Mouse (Mus musculus) T-helper 2 cell (primary cell): ENCODE measurements around the gene Slc39a1.
"Not testable (repeated sequence)": the region's sequence is repeated elsewhere in the genome, so short reads cannot be mapped to it uniquely, and the experiment has no call there.

ENCODE experiments used
- in situ Hi-C: fragments of 300-600 bp; cut with MboI, MseI; formaldehyde crosslinking; loops from one replicate; pipeline ENCODE4 v1.15.1; 2025; ENCODE audit warnings: high pct_unique_total_duplicates

Slc39a1 gene

GRCm38 (mm10) chr3:90241669-90242358 lies 6.2 kb upstream of the Slc39a1 start:
- in situ Hi-C loops: loop anchor here (10.0 to 25.0 kb wide), 2 partner anchors 1157 to 1605 kb away; no protein-coding TSS in a partner anchor

- in situ Hi-C loops: loop anchor here (10.0 to 25.0 kb wide), 2 partner anchors 1158 to 1606 kb away; no protein-coding TSS in a partner anchor
Measured at GRCm38 (mm10) chr3:90242984-90243775, 4.8 kb upstream of the Slc39a1 start, which contains the start of gene Creb3l4. TSS of gene Creb3l4 (minus strand) at chr3:90243512.

GRCm38 (mm10) chr3:90245406-90245805 lies 2.6 kb upstream of the Slc39a1 start:
- in situ Hi-C loops: loop anchor here (10.0 to 25.0 kb wide), 2 partner anchors 1161 to 1608 kb away; no protein-coding TSS in a partner anchor

DNA sequence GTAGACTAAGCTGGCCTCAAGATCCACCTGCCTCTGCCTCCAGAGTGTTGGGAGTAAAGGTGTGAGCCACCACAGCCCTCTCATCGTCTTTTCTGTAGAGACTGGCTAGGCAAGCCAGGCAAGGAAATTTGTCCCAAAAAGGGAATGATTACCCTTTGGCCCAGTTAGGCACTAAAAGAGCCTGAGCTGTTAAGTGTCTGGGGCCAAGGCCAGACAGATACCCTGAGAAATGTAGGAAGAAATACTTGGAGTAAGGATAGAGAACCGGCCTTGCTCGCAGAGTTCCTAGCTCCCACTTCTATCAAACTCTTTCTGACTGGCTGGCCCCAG lies 377 bp upstream of the Slc39a1 start:
- in situ Hi-C loops: loop anchor here (10.0 to 25.0 kb wide), 2 partner anchors 1163 to 1610 kb away; no protein-coding TSS in a partner anchor

- in situ Hi-C loops: loop anchor here (10.0 to 25.0 kb wide), 2 partner anchors 1164 to 1611 kb away; no protein-coding TSS in a partner anchor
Measured at GRCm38 (mm10) chr3:90248746-90249100, 751 bp downstream of the Slc39a1 start.

- in situ Hi-C loops: no loop called here
Measured at GRCm38 (mm10) chr3:90250791-90251190, 2.8 kb downstream of the Slc39a1 start.

- in situ Hi-C loops: not testable (repeated sequence)
Measured at GRCm38 (mm10) chr3:90251731-90252226, 3.8 kb downstream of the Slc39a1 start.

GRCm38 (mm10) chr3:90252659-90253058 lies 4.7 kb downstream of the Slc39a1 start:
- in situ Hi-C loops: not testable (repeated sequence)

DNA sequence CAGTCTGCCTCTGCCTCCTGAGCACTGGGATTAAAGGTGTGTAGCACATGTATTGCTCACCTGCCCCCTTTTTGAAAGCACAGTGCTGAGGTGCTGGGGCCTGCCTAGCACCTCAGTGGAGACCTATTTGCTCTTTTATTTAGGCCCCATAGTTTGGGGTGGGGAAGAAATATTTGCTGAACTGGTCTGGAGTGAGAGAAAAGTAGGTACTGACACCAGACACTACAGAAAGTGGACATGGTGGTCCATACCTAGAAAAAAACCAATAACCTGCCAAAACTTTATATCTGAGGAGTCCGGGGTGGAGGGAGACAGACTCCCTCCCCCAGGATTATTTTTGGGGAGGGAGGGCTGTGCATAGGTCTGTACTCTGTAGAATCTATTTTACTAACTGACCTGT lies 5.2 kb downstream of the Slc39a1 start:
- in situ Hi-C loops: not testable (repeated sequence)

GRCm38 (mm10) chr3:90253653-90254418 lies 5.9 kb downstream of the Slc39a1 start, which contains the start of gene Crtc2:
TSS of gene Crtc2 (plus strand) at chr3:90254163.
- in situ Hi-C loops: no loop called here

DNA sequence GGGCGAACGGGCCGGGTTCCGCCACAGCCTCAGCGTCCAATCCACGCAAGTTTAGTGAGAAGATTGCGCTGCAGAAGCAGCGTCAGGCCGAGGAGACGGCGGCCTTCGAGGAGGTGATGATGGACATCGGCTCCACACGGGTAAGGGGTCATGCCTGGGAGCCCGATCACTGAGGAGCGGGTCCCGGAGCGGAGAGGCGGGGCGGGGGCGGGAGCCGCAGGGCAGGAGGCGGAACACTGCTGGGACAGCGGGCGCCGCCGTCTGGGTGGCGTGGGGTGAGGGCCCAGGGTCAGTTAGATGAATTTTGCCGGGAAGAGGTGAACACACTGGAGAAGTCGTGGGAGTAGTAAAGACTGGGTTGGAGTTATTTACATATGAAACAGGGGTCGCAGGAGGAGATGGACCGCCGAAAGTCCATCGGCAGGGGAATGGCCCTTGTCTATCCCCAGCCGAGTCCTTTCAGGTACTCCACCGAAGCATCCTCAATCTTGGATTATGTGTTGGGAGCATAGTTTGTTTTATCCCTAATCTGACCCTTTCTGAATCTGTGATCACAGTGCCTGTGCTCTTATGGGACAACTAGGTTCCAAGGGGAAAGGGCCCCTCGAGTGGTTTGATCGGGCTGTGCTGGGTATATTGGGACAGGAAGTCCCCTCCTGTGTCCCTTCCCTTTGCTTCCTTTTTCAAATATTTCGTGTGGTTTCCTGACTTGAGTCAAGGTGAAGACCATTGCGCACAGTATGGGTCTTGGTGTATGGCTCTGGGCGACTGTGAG lies 6.6 kb downstream of the Slc39a1 start:
- in situ Hi-C loops: no loop called here

DNA sequence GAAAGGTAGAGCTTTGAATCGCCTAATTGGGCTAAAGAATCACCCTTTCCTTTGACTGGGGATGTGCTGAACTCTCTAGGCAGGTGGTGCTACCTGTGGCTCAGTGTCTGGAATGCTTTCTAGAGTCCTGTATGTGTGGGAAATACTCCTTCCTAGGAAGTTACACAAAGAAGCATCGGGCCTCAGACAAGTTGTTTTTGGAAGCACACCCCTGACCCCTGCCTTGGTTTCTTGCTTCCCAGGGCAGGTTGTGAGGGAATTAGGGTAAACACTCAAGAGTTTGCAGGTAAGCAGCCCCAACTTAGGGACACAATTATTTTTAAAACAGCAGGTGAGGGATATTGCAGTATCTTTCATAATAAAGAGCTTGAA lies 7.2 kb downstream of the Slc39a1 start:
- in situ Hi-C loops: no loop called here

- in situ Hi-C loops: no loop called here
Measured at GRCm38 (mm10) chr3:90255784-90256353, 7.9 kb downstream of the Slc39a1 start.

DNA sequence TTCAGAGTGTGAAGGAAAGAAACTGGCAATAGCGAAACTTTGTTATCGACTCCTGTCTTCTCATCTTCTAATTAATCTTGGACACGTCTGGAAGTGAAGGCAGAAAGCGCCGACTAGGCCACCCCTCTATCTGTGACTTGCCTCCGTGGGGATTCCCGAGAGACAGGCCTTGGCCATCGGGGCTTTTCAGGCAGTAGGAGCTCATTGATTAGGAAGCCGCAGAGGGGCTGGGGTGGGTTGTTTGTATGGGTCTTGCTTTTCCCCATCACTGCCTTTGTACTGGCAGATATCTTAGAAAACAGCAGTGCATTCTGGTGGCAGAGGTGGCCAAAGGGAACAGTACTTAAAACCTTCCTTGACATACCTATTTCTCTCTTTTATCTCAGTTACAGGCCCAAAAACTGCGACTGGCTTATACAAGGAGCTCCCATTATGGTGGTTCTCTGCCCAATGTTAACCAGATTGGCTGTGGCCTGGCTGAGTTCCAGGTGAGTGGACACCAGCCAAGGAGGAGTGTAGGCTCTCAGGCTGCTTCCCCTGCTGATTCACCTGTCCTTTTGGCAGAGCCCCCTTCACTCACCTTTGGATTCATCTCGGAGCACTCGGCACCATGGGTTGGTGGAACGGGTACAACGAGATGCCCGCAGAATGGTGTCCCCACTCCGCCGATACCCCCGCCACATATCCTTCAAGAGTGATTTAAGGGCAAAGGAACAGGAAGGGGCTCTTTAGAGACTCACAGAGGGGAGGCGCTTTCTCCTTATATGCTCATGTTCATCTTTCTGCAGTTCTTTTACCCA lies 9.0 kb downstream of the Slc39a1 start:
- in situ Hi-C loops: no loop called here

DNA sequence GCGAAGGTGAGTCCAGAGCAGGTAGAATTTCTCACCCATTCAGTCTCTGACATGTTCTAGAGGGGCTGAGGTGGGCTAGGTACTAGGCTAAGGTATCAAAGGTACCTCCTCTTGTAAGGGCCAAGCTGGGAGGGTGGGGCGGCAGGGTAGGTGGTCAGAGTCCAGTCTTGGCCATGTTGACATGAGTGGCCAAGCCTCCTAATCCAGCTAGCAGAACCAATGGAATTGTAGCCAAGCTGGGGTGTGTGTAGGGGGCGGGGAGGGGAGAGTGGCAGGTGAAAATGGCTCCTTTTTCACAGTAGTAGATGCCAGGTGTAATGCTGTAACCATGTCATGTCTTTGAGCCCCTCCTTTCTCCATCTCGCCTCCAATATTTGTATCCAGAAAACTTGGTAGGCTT lies 10.5 kb downstream of the Slc39a1 start:
- in situ Hi-C loops: no loop called here

DNA sequence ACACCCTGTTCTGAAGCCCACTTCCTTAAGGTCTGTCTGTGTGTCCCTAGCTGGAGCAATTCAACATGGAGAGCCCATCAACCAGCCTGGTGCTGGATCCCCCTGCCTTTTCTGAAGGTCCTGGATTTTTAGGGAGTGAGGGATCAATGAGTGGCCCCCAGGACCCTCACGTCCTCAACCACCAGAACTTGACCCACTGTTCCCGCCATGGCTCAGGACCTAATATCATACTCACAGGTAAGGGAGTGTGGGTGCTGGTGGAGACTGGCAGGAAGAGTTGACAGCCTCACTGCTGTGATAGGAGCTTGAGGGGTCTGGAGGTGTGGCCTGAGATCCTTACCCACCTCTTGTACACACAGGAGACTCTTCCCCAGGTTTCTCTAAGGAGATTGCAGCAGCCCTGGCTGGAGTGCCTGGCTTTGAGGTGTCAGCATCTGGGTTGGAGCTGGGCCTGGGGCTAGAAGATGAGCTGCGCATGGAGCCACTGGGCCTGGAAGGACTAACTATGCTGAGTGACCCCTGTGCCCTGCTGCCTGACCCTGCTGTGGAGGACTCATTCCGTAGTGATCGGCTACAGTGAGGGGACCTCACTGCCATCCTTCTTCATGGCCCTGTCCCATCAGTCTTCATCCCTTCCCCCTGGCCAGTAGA lies 15.3 kb downstream of the Slc39a1 start:
- in situ Hi-C loops: no loop called here

DNA sequence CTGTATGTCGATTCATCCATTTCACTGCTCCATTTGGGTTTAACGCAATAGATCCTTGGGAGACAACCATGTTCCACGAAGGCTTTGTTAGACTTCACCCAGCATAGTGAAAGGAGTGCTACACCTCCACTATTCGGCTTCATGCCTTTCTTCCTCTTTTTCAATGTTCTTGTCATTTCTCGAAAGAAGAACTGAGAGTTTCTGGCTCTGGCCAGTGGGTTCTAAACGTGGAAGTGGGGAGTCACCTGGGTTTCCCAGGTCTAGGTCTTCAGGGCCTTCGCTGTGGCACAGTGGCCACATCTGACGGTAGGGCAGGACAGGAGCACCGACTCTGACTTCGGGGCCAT lies 16.7 kb downstream of the Slc39a1 start:
- in situ Hi-C loops: no loop called here

DNA sequence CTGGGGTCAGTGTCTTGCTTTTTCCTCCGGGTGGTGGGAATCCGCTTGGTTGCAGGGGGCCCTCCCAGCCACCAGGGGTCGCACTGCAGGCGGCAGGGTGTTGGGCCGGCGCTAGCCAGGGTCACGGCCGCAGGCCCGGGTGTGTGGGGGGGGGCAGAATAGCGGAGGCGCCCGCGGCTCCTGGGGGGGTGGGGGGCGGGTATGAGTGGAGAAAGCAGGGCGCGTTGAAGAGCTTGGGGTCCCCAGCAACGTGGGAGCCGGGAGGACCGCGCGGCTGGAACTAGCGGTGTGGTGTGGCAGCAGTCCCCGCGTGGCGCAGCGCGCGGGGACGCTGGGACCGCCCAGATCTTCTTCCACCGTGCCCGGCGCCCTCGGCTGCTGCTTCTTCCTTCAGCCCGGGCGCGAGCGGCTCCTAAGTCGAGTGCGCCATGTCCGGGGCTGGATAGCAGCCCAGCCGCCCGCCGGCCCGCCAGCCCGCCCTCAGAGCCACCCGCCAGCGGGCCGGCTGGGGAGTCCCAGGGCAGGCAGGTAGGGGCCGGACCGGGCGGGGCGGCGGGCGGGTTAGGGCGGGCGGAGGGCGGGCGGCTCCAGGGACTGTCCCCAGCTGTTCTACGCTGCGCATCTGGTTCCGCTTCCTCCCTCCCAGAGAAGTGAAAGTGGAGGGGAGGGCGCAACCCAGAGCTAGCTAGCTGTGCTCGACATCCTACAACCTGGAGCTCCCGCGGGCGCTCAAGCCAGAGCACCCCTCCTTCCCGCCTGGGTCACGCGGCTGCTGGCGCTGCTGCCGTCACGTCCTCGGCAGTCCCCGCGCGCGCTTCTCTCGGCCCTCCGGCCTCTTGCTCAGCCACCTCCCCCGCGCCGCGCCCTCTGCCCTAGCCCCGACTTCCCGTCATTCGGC lies 17.3 kb downstream of the Slc39a1 start, which contains the start of gene Dennd4b:
Gene Dennd4b (plus strand): TSS at position 152 of the 898 bp plus-strand sequence.
- in situ Hi-C loops: no loop called here
